Mouse (Mus musculus): ENCODE results near the gene Amph. TPM values are rescaled to one million over a fixed set of nuclear protein-coding genes. Genes with fewer than 3 reads are reported as not detected.

The Amph gene
- polyA plus RNA-seq, 1 experiment, result 0.75 TPM

GRCm38 (mm10) chr13:19152126-19152525, 204.1 kb downstream of the Amph start:
- Histone ChIP-seq H3K27me3 (replicated peaks; ENCODE audit: control insufficient read depth, insufficient read depth, low read length) (no peaks in the 10 kb centered on the region), H3K36me3 (ENCODE audit: control insufficient read depth, insufficient read depth, low read length) (no peaks in the 10 kb centered on the region), H3K4me1 (ENCODE audit: control insufficient read depth, insufficient read depth, low read length) (no peaks in the 10 kb centered on the region), H3K27ac (ENCODE audit: insufficient read depth, low read depth, low read length) (no peak overlapping the region), H3K4me3 (ENCODE audit: insufficient read depth, low read depth, low read length) (no peak overlapping the region)
- 89% methylated on average over 3 of the region's 3 CpGs for WGBS
- no peak for DNase-seq
- TF ChIP-seq CTCF (conservative IDR thresholded peaks at IDR 0.05; ENCODE audit: insufficient read depth, insufficient read length, low read depth, low read length), result no peak
- TF ChIP-seq POLR2A (IDR thresholded peaks at IDR 0.05; ENCODE audit: low read depth, low read length), result no peak

- 24% methylated on average over 4 of the region's 4 CpGs for WGBS
- Histone ChIP-seq H3K27ac (ENCODE audit: insufficient read depth, low read depth, low read length) (no peak overlapping the region), H3K27me3 (replicated peaks; ENCODE audit: control insufficient read depth, insufficient read depth, low read length) (peaks cover 2% of the 10 kb centered on the region; the same call in 1 of the 2 replicates), H3K4me1 (ENCODE audit: control insufficient read depth, insufficient read depth, low read length) (no peaks in the 10 kb centered on the region), H3K4me3 (ENCODE audit: insufficient read depth, low read depth, low read length) (no peak overlapping the region), H3K36me3 (ENCODE audit: control insufficient read depth, insufficient read depth, low read length) (no peaks in the 10 kb centered on the region)
- peak; percentile 42 for DNase-seq
- TF ChIP-seq CTCF (conservative IDR thresholded peaks at IDR 0.05; ENCODE audit: insufficient read depth, insufficient read length, low read depth, low read length) (0 out of 2 replicates have a peak, but pooled peaks have one; percentile 19), POLR2A (IDR thresholded peaks at IDR 0.05; ENCODE audit: low read depth, low read length) (no peak)
These were observed 210.5 kb downstream of the Amph start for GRCm38 (mm10) chr13:19158484-19158883.

GRCm38 (mm10) chr13:19160616-19161015, 212.6 kb downstream of the Amph start:
- 74% methylated on average over 7 of the region's 7 CpGs for WGBS
- DNase-seq, result no peak
- no peak overlapping the region for H3K4me3 ChIP-seq (ENCODE audit: insufficient read depth, low read depth, low read length)
- no peak for TF ChIP-seq POLR2A (IDR thresholded peaks at IDR 0.05; ENCODE audit: low read depth, low read length)
- no peak for TF ChIP-seq CTCF (conservative IDR thresholded peaks at IDR 0.05; ENCODE audit: insufficient read depth, insufficient read length, low read depth, low read length)
- H3K27ac ChIP-seq (ENCODE audit: insufficient read depth, low read depth, low read length), result no peak overlapping the region
- H3K27me3 ChIP-seq (replicated peaks; ENCODE audit: control insufficient read depth, insufficient read depth, low read length), result peaks cover 2% of the 10 kb centered on the region; the same call in 1 of the 2 replicates
- no peaks in the 10 kb centered on the region for H3K36me3 ChIP-seq (ENCODE audit: control insufficient read depth, insufficient read depth, low read length)
- no peaks in the 10 kb centered on the region for H3K4me1 ChIP-seq (ENCODE audit: control insufficient read depth, insufficient read depth, low read length)

- no peaks in the 10 kb centered on the region for H3K36me3 ChIP-seq (ENCODE audit: control insufficient read depth, insufficient read depth, low read length)
- DNase-seq, result no peak
- H3K27ac ChIP-seq (ENCODE audit: insufficient read depth, low read depth, low read length), result no peak overlapping the region
- no peak overlapping the region for H3K4me3 ChIP-seq (ENCODE audit: insufficient read depth, low read depth, low read length)
- H3K4me1 ChIP-seq (ENCODE audit: control insufficient read depth, insufficient read depth, low read length), result no peaks in the 10 kb centered on the region
- WGBS, result 54% methylated on average over 6 of the region's 7 CpGs
- H3K27me3 ChIP-seq (replicated peaks; ENCODE audit: control insufficient read depth, insufficient read depth, low read length), result peaks cover 2% of the 10 kb centered on the region; the same call in 1 of the 2 replicates
- no peak for TF ChIP-seq CTCF (conservative IDR thresholded peaks at IDR 0.05; ENCODE audit: insufficient read depth, insufficient read length, low read depth, low read length)
- TF ChIP-seq POLR2A (IDR thresholded peaks at IDR 0.05; ENCODE audit: low read depth, low read length), result no peak
These were observed 213.1 kb downstream of the Amph start for GRCm38 (mm10) chr13:19161111-19161510.

- no peak for DNase-seq
- TF ChIP-seq CTCF (conservative IDR thresholded peaks at IDR 0.05; ENCODE audit: insufficient read depth, insufficient read length, low read depth, low read length) (no peak), POLR2A (IDR thresholded peaks at IDR 0.05; ENCODE audit: low read depth, low read length) (no peak)
These were observed 214.1 kb downstream of the Amph start for GRCm38 (mm10) chr13:19162120-19162519.

GRCm38 (mm10) chr13:19177662-19178259, 229.8 kb downstream of the Amph start:
- 73% methylated on average over 1 of the region's 1 CpGs for WGBS
- no peaks in the 10 kb centered on the region for H3K4me1 ChIP-seq (ENCODE audit: control insufficient read depth, insufficient read depth, low read length)
- no peaks in the 10 kb centered on the region for H3K27me3 ChIP-seq (replicated peaks; ENCODE audit: control insufficient read depth, insufficient read depth, low read length)
- H3K4me3 ChIP-seq (ENCODE audit: insufficient read depth, low read depth, low read length), result no peak overlapping the region
- DNase-seq, result peak; percentile 46
- TF ChIP-seq POLR2A (IDR thresholded peaks at IDR 0.05; ENCODE audit: low read depth, low read length) (no peak), CTCF (conservative IDR thresholded peaks at IDR 0.05; ENCODE audit: insufficient read depth, insufficient read length, low read depth, low read length) (peak; percentile 73)
- H3K36me3 ChIP-seq (ENCODE audit: control insufficient read depth, insufficient read depth, low read length), result no peaks in the 10 kb centered on the region
- no peak overlapping the region for H3K27ac ChIP-seq (ENCODE audit: insufficient read depth, low read depth, low read length)

More at GRCm38 (mm10) chr13:19162120-19162519, 214.1 kb downstream of the Amph start:
- WGBS, result 68% methylated on average over 6 of the region's 6 CpGs
- H3K36me3 ChIP-seq (ENCODE audit: control insufficient read depth, insufficient read depth, low read length), result no peaks in the 10 kb centered on the region
- H3K27me3 ChIP-seq (replicated peaks; ENCODE audit: control insufficient read depth, insufficient read depth, low read length), result peaks cover 2% of the 10 kb centered on the region; the same call in 1 of the 2 replicates
- no peak overlapping the region for H3K27ac ChIP-seq (ENCODE audit: insufficient read depth, low read depth, low read length)
- H3K4me1 ChIP-seq (ENCODE audit: control insufficient read depth, insufficient read depth, low read length), result no peaks in the 10 kb centered on the region
- H3K4me3 ChIP-seq (ENCODE audit: insufficient read depth, low read depth, low read length), result no peak overlapping the region

- no peaks in the 10 kb centered on the region for H3K27me3 ChIP-seq (replicated peaks; ENCODE audit: control insufficient read depth, insufficient read depth, low read length)
- H3K4me1 ChIP-seq (ENCODE audit: control insufficient read depth, insufficient read depth, low read length), result no peaks in the 10 kb centered on the region
- 77% methylated on average over 5 of the region's 5 CpGs for WGBS
- DNase-seq, result no peak
- TF ChIP-seq CTCF (conservative IDR thresholded peaks at IDR 0.05; ENCODE audit: insufficient read depth, insufficient read length, low read depth, low read length), result no peak
- TF ChIP-seq POLR2A (IDR thresholded peaks at IDR 0.05; ENCODE audit: low read depth, low read length), result no peak
- H3K36me3 ChIP-seq (ENCODE audit: control insufficient read depth, insufficient read depth, low read length), result no peaks in the 10 kb centered on the region
- no peak overlapping the region for H3K4me3 ChIP-seq (ENCODE audit: insufficient read depth, low read depth, low read length)
- H3K27ac ChIP-seq (ENCODE audit: insufficient read depth, low read depth, low read length), result no peak overlapping the region
These were observed 230.3 kb downstream of the Amph start for GRCm38 (mm10) chr13:19178351-19178750.
